Mouse (Mus musculus): ENCODE measurements around the gene Foxk2. TPM values are rescaled to one million over a fixed set of nuclear protein-coding genes. Genes with fewer than 3 reads are reported as not detected.

Foxk2 gene
- polyA plus RNA-seq, 1 experiment: 24.6 TPM

- Histone ChIP-seq H3K27ac (ENCODE audit: control insufficient read depth, insufficient read depth, low read depth, low read length, poor library complexity) (peak within 1 kb of the TSS; percentile 98), H3K4me1 (ENCODE audit: control insufficient read depth, insufficient read depth, low read length) (no peaks in the 10 kb centered on the region; the same call in 1 of the 2 replicates), H3K4me3 (replicated peaks; ENCODE audit: control insufficient read depth, low read depth, low read length) (peak within 1 kb of the TSS; percentile 93)
- under 1% methylated on average over 69 of the region's 69 CpGs for WGBS
- TF ChIP-seq POLR2A (IDR thresholded peaks at IDR 0.05; ENCODE audit: borderline replicate concordance, control insufficient read depth, low read depth, low read length) (peak; percentile 93), CTCF (IDR thresholded peaks at IDR 0.05; ENCODE audit: control insufficient read depth, insufficient read depth, low read length) (no peak)
Observed at GRCm38 (mm10) chr11:121354091-121354707, 94.4 kb downstream of the Foxk2 start, which contains the start of gene Wdr45b. Gene Wdr45b (minus strand): TSS chr11:121354445.

Other genes with a start within 250 kb of the Foxk2 start
- gene Cd7, start 220.6 kb upstream of the Foxk2 start, polyA plus RNA-seq (2011; ENCODE audit: insufficient read depth, insufficient read length, low replicate concordance, missing spikeins): 1.7 and 3.6 TPM in 2 replicates
- gene Sectm1b, start 196.4 kb upstream of the Foxk2 start, polyA plus RNA-seq (2011; ENCODE audit: insufficient read depth, insufficient read length, low replicate concordance, missing spikeins): not detected in 2 replicates
- not detected in 2 replicates for gene Sectm1a, start 178.8 kb upstream of the Foxk2 start, polyA plus RNA-seq (2011; ENCODE audit: insufficient read depth, insufficient read length, low replicate concordance, missing spikeins)
- not detected in 2 replicates for gene Tex19.2, start 141.3 kb upstream of the Foxk2 start, polyA plus RNA-seq (2011; ENCODE audit: insufficient read depth, insufficient read length, low replicate concordance, missing spikeins)
- gene Tex19.1, start 113.8 kb upstream of the Foxk2 start, polyA plus RNA-seq (2011; ENCODE audit: insufficient read depth, insufficient read length, low replicate concordance, missing spikeins): 6.6 TPM in 1 of 2 replicates, not detected in the other
- not detected in 2 replicates for gene Uts2r, start 99.7 kb upstream of the Foxk2 start, polyA plus RNA-seq (2011; ENCODE audit: insufficient read depth, insufficient read length, low replicate concordance, missing spikeins)
- gene Hexdc, start 55.6 kb upstream of the Foxk2 start, polyA plus RNA-seq (2011; ENCODE audit: insufficient read depth, insufficient read length, low replicate concordance, missing spikeins): 5.0 and 11.8 TPM in 2 replicates
- 5.5 and 7.4 TPM in 2 replicates for gene Ogfod3, start 55.3 kb upstream of the Foxk2 start, polyA plus RNA-seq (2011; ENCODE audit: insufficient read depth, insufficient read length, low replicate concordance, missing spikeins)
- 27.8 and 54.0 TPM in 2 replicates for gene Cybc1, start 30.7 kb upstream of the Foxk2 start, polyA plus RNA-seq (2011; ENCODE audit: insufficient read depth, insufficient read length, low replicate concordance, missing spikeins)
- gene Narf, start 22.7 kb upstream of the Foxk2 start, polyA plus RNA-seq (2011; ENCODE audit: insufficient read depth, insufficient read length, low replicate concordance, missing spikeins): 30.0 and 41.2 TPM in 2 replicates
- gene Wdr45b, start 94.5 kb downstream of the Foxk2 start, polyA plus RNA-seq (2011; ENCODE audit: insufficient read depth, insufficient read length, low replicate concordance, missing spikeins): 12.5 and 24.0 TPM in 2 replicates
- gene Rab40b, start 128.3 kb downstream of the Foxk2 start, polyA plus RNA-seq (2011; ENCODE audit: insufficient read depth, insufficient read length, low replicate concordance, missing spikeins): not detected in 2 replicates
- 29.3 and 53.1 TPM in 2 replicates for gene Fn3krp, start 161.4 kb downstream of the Foxk2 start, polyA plus RNA-seq (2011; ENCODE audit: insufficient read depth, insufficient read length, low replicate concordance, missing spikeins)
- 66.5 and 69.0 TPM in 2 replicates for gene Fn3k, start 174.9 kb downstream of the Foxk2 start, polyA plus RNA-seq (2011; ENCODE audit: insufficient read depth, insufficient read length, low replicate concordance, missing spikeins)
- 25.2 and 28.4 TPM in 2 replicates for gene Tbcd, start 192.0 kb downstream of the Foxk2 start, polyA plus RNA-seq (2011; ENCODE audit: insufficient read depth, insufficient read length, low replicate concordance, missing spikeins)

All from bone marrow, adult 2 months (tissue).